In genomic region chr11:119258216-119258571, GRCm38 (mm10) we compare ENCODE assay signal across 8 mouse cellular contexts. TPM values are rescaled to one million over a fixed set of nuclear protein-coding genes. Genes with fewer than 3 reads are reported as not detected.
A peak's percentile ranks its signal among the peaks of the same experiment; 100 is the strongest.
DNase-seq lines count a peak whose midpoint lies in the region; ATAC-seq and TF ChIP-seq lines count a peak whose summit lies in the region.

No protein-coding gene starts in this region.

- no peak for TF ChIP-seq CTCF in MEL (IDR thresholded peaks at IDR 0.05 in 2 of 3, conservative IDR thresholded peaks at IDR 0.05 in 1 of 3; ENCODE audit: control insufficient read depth in 1 of 3, insufficient read depth in 1 of 3, low read depth in 2 of 3, low read length in 3 of 3, poor library complexity in 1 of 3, severe bottlenecking in 1 of 3)
- no peak for TF ChIP-seq CTCF in forebrain, postnatal 0 days (IDR thresholded peaks at IDR 0.05; ENCODE audit: low read depth)
- no peak for TF ChIP-seq CTCF in liver, embryonic 14.5 days (IDR thresholded peaks at IDR 0.05; ENCODE audit: low read depth)

- no peak for TF ChIP-seq EP300 in MEL (IDR thresholded peaks at IDR 0.05; ENCODE audit: low read depth in 1 of 2, low read length in 2 of 2)
- TF ChIP-seq EP300 in liver, embryonic 14.5 days (IDR thresholded peaks at IDR 0.05; ENCODE audit: low read depth): no peak

- H3K9me3 ChIP-seq in heart, embryonic 11.5 days (replicated peaks; ENCODE audit: control insufficient read depth, low read length): no peaks in the 10 kb centered on the region
- H3K9me3 ChIP-seq in MEL (replicated peaks; ENCODE audit: insufficient read depth, low read length): no peaks in the 10 kb centered on the region
- H3K9me3 ChIP-seq in forebrain, postnatal 0 days (ENCODE audit: low read length): no peaks in the 10 kb centered on the region
- H3K9me3 ChIP-seq in liver, embryonic 14.5 days (ENCODE audit: control insufficient read depth, low read length): no peaks in the 10 kb centered on the region

- peaks cover 3% of the 10 kb centered on the region; the same call in 1 of the 2 replicates for H3K4me1 ChIP-seq in heart, embryonic 11.5 days (ENCODE audit: control insufficient read depth, insufficient read depth, low read length)
- peaks cover 0 to 8% of the 10 kb centered on the region in 2 experiments; a peak in 3 of 4 replicates for H3K4me1 ChIP-seq in MEL (ENCODE audit: control insufficient read depth in 1 of 2, insufficient read depth in 2 of 2, low read length in 2 of 2)
- no peaks in the 10 kb centered on the region for H3K4me1 ChIP-seq in forebrain, postnatal 0 days (ENCODE audit: insufficient read depth)
- H3K4me1 ChIP-seq in liver, embryonic 14.5 days (replicated peaks; ENCODE audit: control insufficient read depth in 2 of 2, insufficient read depth in 2 of 2, low read length in 1 of 2): 0 out of 4 replicates have a peak, but pooled peaks cover 0 to 2% of the 10 kb centered on the region in 2 experiments

- no peak for DNase-seq in heart, postnatal 4 days
- DNase-seq in MEL (ENCODE audit: low read depth, low spot score): no peak
- no peak for DNase-seq in forebrain, postnatal 0 days
- no peak for DNase-seq in liver, embryonic 14.5 days (ENCODE audit: low read depth in 3 of 3, low spot score in 3 of 3)
- no peak for DNase-seq in urinary bladder, postnatal 14 days (ENCODE audit: low spot score)
- no peak for DNase-seq in ovary, adult 18-20 months (ENCODE audit: low spot score)
- no peak for DNase-seq in gastrocnemius, postnatal 10 days

- H3K27me3 ChIP-seq in heart, embryonic 11.5 days (ENCODE audit: control insufficient read depth, insufficient read depth, low read length): no peaks in the 10 kb centered on the region
- no peaks in the 10 kb centered on the region for H3K27me3 ChIP-seq in MEL (ENCODE audit: control insufficient read depth in 1 of 2, insufficient read depth in 2 of 2, low read length in 2 of 2)
- H3K27me3 ChIP-seq in forebrain, postnatal 0 days (ENCODE audit: insufficient read depth, low read length): no peaks in the 10 kb centered on the region
- H3K27me3 ChIP-seq in liver, embryonic 14.5 days (ENCODE audit: control insufficient read depth, insufficient read depth, low read length): no peaks in the 10 kb centered on the region

- no peaks in the 10 kb centered on the region for H3K36me3 ChIP-seq in heart, embryonic 11.5 days (ENCODE audit: control insufficient read depth, insufficient read depth, low read length)
- no peaks in the 10 kb centered on the region for H3K36me3 ChIP-seq in MEL (ENCODE audit: control insufficient read depth in 1 of 2, insufficient read depth in 2 of 2, low read length in 2 of 2)
- peaks cover 4% of the 10 kb centered on the region; the same call in 1 of the 2 replicates for H3K36me3 ChIP-seq in forebrain, postnatal 0 days (ENCODE audit: insufficient read depth)
- H3K36me3 ChIP-seq in liver, embryonic 14.5 days (replicated peaks; ENCODE audit: control insufficient read depth, insufficient read depth, low read depth): no peaks in the 10 kb centered on the region

- no peak overlapping the region for H3K9ac ChIP-seq in heart, embryonic 11.5 days (ENCODE audit: low read depth, low read length)
- H3K9ac ChIP-seq in MEL (ENCODE audit: control insufficient read depth, low read depth, low read length, poor library complexity, severe bottlenecking): peak overlapping the region; percentile 55
- H3K9ac ChIP-seq in forebrain, postnatal 0 days: no peak overlapping the region
- H3K9ac ChIP-seq in liver, embryonic 14.5 days (replicated peaks): no peak overlapping the region

- 60% methylated on average over 9 of the region's 9 CpGs for WGBS in heart, embryonic 11.5 days (ENCODE audit: insufficient replicate concordance)
- 74% methylated on average over 9 of the region's 9 CpGs for WGBS in forebrain, postnatal 0 days
- WGBS in liver, embryonic 14.5 days (ENCODE audit: insufficient replicate concordance): 40% methylated on average over 9 of the region's 9 CpGs

- peak overlapping the region; percentile 56 for H3K4me2 ChIP-seq in heart, embryonic 11.5 days
- H3K4me2 ChIP-seq in forebrain, postnatal 0 days (ENCODE audit: low read depth): peak overlapping the region; percentile 39
- peak overlapping the region; percentile 53 for H3K4me2 ChIP-seq in liver, embryonic 14.5 days (ENCODE audit: low read depth)

- no peak overlapping the region for H3K27ac ChIP-seq in heart, embryonic 11.5 days (ENCODE audit: low read depth, low read length)
- H3K27ac ChIP-seq in MEL (ENCODE audit: control insufficient read depth, low read depth, low read length): peak overlapping the region; percentile 89
- no peak overlapping the region for H3K27ac ChIP-seq in forebrain, postnatal 0 days (ENCODE audit: low read depth, low read length)
- no peak overlapping the region for H3K27ac ChIP-seq in liver, embryonic 14.5 days

- ATAC-seq in heart, embryonic 11.5 days (replicated peaks; ENCODE audit: insufficient number of reproducible peaks, low FRiP score, low TSS enrichment): no peak
- ATAC-seq in forebrain, postnatal 0 days: no peak
- ATAC-seq in liver, embryonic 14.5 days (ENCODE audit: insufficient read depth): no peak

- peak overlapping the region; percentile 32 for H3K4me3 ChIP-seq in heart, embryonic 11.5 days (ENCODE audit: low read depth, low read length)
- peak overlapping the region; percentile 60 to 63 for H3K4me3 ChIP-seq in MEL (ENCODE audit: control insufficient read depth in 1 of 2, insufficient read depth in 1 of 2, low read depth in 2 of 2, low read length in 2 of 2)
- peak overlapping the region; percentile 19 for H3K4me3 ChIP-seq in forebrain, postnatal 0 days (ENCODE audit: low read depth, low read length)
- 0 out of 4 replicates have a peak overlapping the region, but pooled peaks of 1 of the 2 experiments have one; percentile 1 for H3K4me3 ChIP-seq in liver, embryonic 14.5 days (ENCODE audit: insufficient read depth in 1 of 2, low read depth in 2 of 2, low read length in 2 of 2)

- H3K79me2 ChIP-seq in MEL (ENCODE audit: control insufficient read depth, insufficient read depth, low read length, poor library complexity): no peaks in the 10 kb centered on the region

- TF ChIP-seq POLR2A in MEL (IDR thresholded peaks at IDR 0.05; ENCODE audit: control insufficient read depth in 1 of 2, insufficient read depth in 1 of 2, low read depth in 1 of 2, low read length in 2 of 2, poor library complexity in 1 of 2): no peak

- no peak for TF ChIP-seq RAD21 in MEL (IDR thresholded peaks at IDR 0.05; ENCODE audit: low read depth, low read length)

RNA-seq across cellular contexts. Expression of gene Gaa, which starts 9.5 kb away (rescaled TPM):
- 49.6 and 62.9 TPM in 2 replicates for polyA plus RNA-seq in heart, embryonic 11.5 days (2014; fragmentation: Nextera tagmentation; extraction: Ambion mirVana)
- 10 to 100 TPM; 52.1 to 53.2 TPM for total RNA-seq in heart, postnatal 4 days (2021)
- 51.4 and 54.1 TPM in 2 replicates for total RNA-seq in MEL (2012; rRNA removed)
- 10 to 100 TPM in 1 of 2 experiments, not detected in 1; 85.6 TPM for polyA plus RNA-seq in MEL (2012; ENCODE audit: insufficient read depth in 1 of 2, insufficient read length in 2 of 2, low read depth in 1 of 2, low replicate concordance in 2 of 2, missing spikeins in 1 of 2)
- 97.3 and 135 TPM in 2 replicates for total RNA-seq in forebrain, postnatal 0 days (2014; rRNA removed)
- 79.8 and 109 TPM in 2 replicates for polyA plus RNA-seq in forebrain, postnatal 0 days (2015; fragmentation: Nextera tagmentation; extraction: Ambion mirVana)
- 14.7 and 18.8 TPM in 2 replicates for polyA plus RNA-seq in liver, embryonic 14.5 days (2012; rRNA removed)
- 11.8 and 14.7 TPM in 2 replicates for polyA plus RNA-seq in liver, embryonic 14.5 days (2014; fragmentation: Nextera tagmentation; extraction: Ambion mirVana)
- total RNA-seq in gastrocnemius, postnatal 10 days (2021): 10 to 100 TPM; 67.7 to 78.6 TPM

RNA-seq across cellular contexts. Expression of gene Ccdc40, which starts 29.8 kb away (rescaled TPM):
- 3.5 and 4.0 TPM in 2 replicates for polyA plus RNA-seq in heart, embryonic 11.5 days (2014; fragmentation: Nextera tagmentation; extraction: Ambion mirVana)
- 1 to 10 TPM in 1 of 2 experiments, under 1 TPM in 1; 0.27 to 1.4 TPM for total RNA-seq in heart, postnatal 4 days (2021)
- 0.46 and 0.92 TPM in 2 replicates for total RNA-seq in MEL (2012; rRNA removed)
- 1 to 10 TPM in 1 of 2 experiments, not detected in 1; 1.9 TPM for polyA plus RNA-seq in MEL (2012; ENCODE audit: insufficient read depth in 1 of 2, insufficient read length in 2 of 2, low read depth in 1 of 2, low replicate concordance in 2 of 2, missing spikeins in 1 of 2)
- 10.5 and 14.6 TPM in 2 replicates for total RNA-seq in forebrain, postnatal 0 days (2014; rRNA removed)
- polyA plus RNA-seq in forebrain, postnatal 0 days (2015; fragmentation: Nextera tagmentation; extraction: Ambion mirVana): 7.2 and 11.8 TPM in 2 replicates
- 0.42 and 0.59 TPM in 2 replicates for polyA plus RNA-seq in liver, embryonic 14.5 days (2012; rRNA removed)
- 0.29 and 0.42 TPM in 2 replicates for polyA plus RNA-seq in liver, embryonic 14.5 days (2014; fragmentation: Nextera tagmentation; extraction: Ambion mirVana)
- under 1 TPM in 1 of 2 experiments, not detected in 1; 0.31 TPM for total RNA-seq in gastrocnemius, postnatal 10 days (2021)

RNA-seq across cellular contexts. Expression of gene Tbc1d16, which starts 29.9 kb away (rescaled TPM):
- 4.1 and 4.7 TPM in 2 replicates for polyA plus RNA-seq in heart, embryonic 11.5 days (2014; fragmentation: Nextera tagmentation; extraction: Ambion mirVana)
- total RNA-seq in heart, postnatal 4 days (2021): 10 to 100 TPM; 60.5 to 63.4 TPM
- total RNA-seq in MEL (2012; rRNA removed): 12.0 and 13.6 TPM in 2 replicates
- polyA plus RNA-seq in MEL (2012; ENCODE audit: insufficient read depth in 1 of 2, insufficient read length in 2 of 2, low read depth in 1 of 2, low replicate concordance in 2 of 2, missing spikeins in 1 of 2): 10 to 100 TPM in 1 of 2 experiments, not detected in 1; 19.2 TPM
- total RNA-seq in forebrain, postnatal 0 days (2014; rRNA removed): 133 and 153 TPM in 2 replicates
- 41.2 and 60.4 TPM in 2 replicates for polyA plus RNA-seq in forebrain, postnatal 0 days (2015; fragmentation: Nextera tagmentation; extraction: Ambion mirVana)
- polyA plus RNA-seq in liver, embryonic 14.5 days (2012; rRNA removed): 0.92 and 1.0 TPM in 2 replicates
- 0.58 and 0.76 TPM in 2 replicates for polyA plus RNA-seq in liver, embryonic 14.5 days (2014; fragmentation: Nextera tagmentation; extraction: Ambion mirVana)
- 10 to 100 TPM; 17.0 to 17.8 TPM for total RNA-seq in gastrocnemius, postnatal 10 days (2021)

RNA-seq across cellular contexts. Expression of gene Eif4a3, which starts 41.7 kb away (rescaled TPM):
- 313 and 316 TPM in 2 replicates for polyA plus RNA-seq in heart, embryonic 11.5 days (2014; fragmentation: Nextera tagmentation; extraction: Ambion mirVana)
- 100 to 1,000 TPM; 141 to 154 TPM for total RNA-seq in heart, postnatal 4 days (2021)
- total RNA-seq in MEL (2012; rRNA removed): 509 and 608 TPM in 2 replicates
- polyA plus RNA-seq in MEL (2012; ENCODE audit: insufficient read depth in 1 of 2, insufficient read length in 2 of 2, low read depth in 1 of 2, low replicate concordance in 2 of 2, missing spikeins in 1 of 2): 100 to 1,000 TPM; 427 to 521 TPM
- total RNA-seq in forebrain, postnatal 0 days (2014; rRNA removed): 186 and 192 TPM in 2 replicates
- 266 and 286 TPM in 2 replicates for polyA plus RNA-seq in forebrain, postnatal 0 days (2015; fragmentation: Nextera tagmentation; extraction: Ambion mirVana)
- polyA plus RNA-seq in liver, embryonic 14.5 days (2012; rRNA removed): 67.7 and 95.8 TPM in 2 replicates
- 160 and 170 TPM in 2 replicates for polyA plus RNA-seq in liver, embryonic 14.5 days (2014; fragmentation: Nextera tagmentation; extraction: Ambion mirVana)
- total RNA-seq in gastrocnemius, postnatal 10 days (2021): 10 to 100 TPM; 74.3 to 75.4 TPM

RNA-seq across cellular contexts. Expression of gene Card14, which starts 49.4 kb away (rescaled TPM):
- polyA plus RNA-seq in heart, embryonic 11.5 days (2014; fragmentation: Nextera tagmentation; extraction: Ambion mirVana): 0.14 and 0.38 TPM in 2 replicates
- under 1 TPM; 0.16 to 0.21 TPM for total RNA-seq in heart, postnatal 4 days (2021)
- not detected in 2 replicates for total RNA-seq in MEL (2012; rRNA removed)
- polyA plus RNA-seq in MEL (2012; ENCODE audit: insufficient read depth in 1 of 2, insufficient read length in 2 of 2, low read depth in 1 of 2, low replicate concordance in 2 of 2, missing spikeins in 1 of 2): not detected
- 0.85 and 1.6 TPM in 2 replicates for total RNA-seq in forebrain, postnatal 0 days (2014; rRNA removed)
- polyA plus RNA-seq in forebrain, postnatal 0 days (2015; fragmentation: Nextera tagmentation; extraction: Ambion mirVana): 0.28 and 0.34 TPM in 2 replicates
- polyA plus RNA-seq in liver, embryonic 14.5 days (2012; rRNA removed): 0.17 and 0.21 TPM in 2 replicates
- 0.18 and 0.23 TPM in 2 replicates for polyA plus RNA-seq in liver, embryonic 14.5 days (2014; fragmentation: Nextera tagmentation; extraction: Ambion mirVana)
- 1 to 10 TPM in 1 of 2 experiments, under 1 TPM in 1; 0.77 to 1.3 TPM for total RNA-seq in gastrocnemius, postnatal 10 days (2021)
